Mouse (Mus musculus) heart, embryonic 12.5 days (tissue): ENCODE data around the gene Pltp. TPM values are rescaled to one million over a fixed set of nuclear protein-coding genes. Genes with fewer than 3 reads are reported as not detected.

Experiments
- ATAC-seq: fragments of 200-750 bp; cut with Nextera tagmentation; 2 replicates; pipeline ENCODE4 v1.8.0; 2017; ENCODE audit warnings: moderate TSS enrichment, moderate library complexity; ENCODE audit not compliant: insufficient number of reproducible peaks, low FRiP score
- H3K27ac ChIP-seq: fragments of 300-500 bp; sonication (generic); 2 replicates; pipeline ENCODE4 v1.5.1; 2016; ENCODE audit warnings: mild to moderate bottlenecking, moderate library complexity; ENCODE audit not compliant: poor library complexity, severe bottlenecking
- H3K27me3 ChIP-seq: fragments of 300-500 bp; sonication (generic); replicated peaks from 2 replicates; pipeline ENCODE4 v1.6.1; 2016; ENCODE audit warnings: mild to moderate bottlenecking, moderate library complexity
- H3K36me3 ChIP-seq: fragments of 300-500 bp; sonication (generic); 2 replicates; pipeline ENCODE4 v1.6.1; 2016; ENCODE audit warnings: mild to moderate bottlenecking, moderate library complexity
- H3K4me1 ChIP-seq: fragments of 300-500 bp; sonication (generic); replicated peaks from 2 replicates; pipeline ENCODE4 v1.6.1; 2016; ENCODE audit warnings: mild to moderate bottlenecking
- H3K4me2 ChIP-seq: fragments of 300-500 bp; sonication (generic); 2 replicates; pipeline ENCODE4 v1.6.1; 2016; ENCODE audit warnings: mild to moderate bottlenecking, moderate library complexity
- H3K4me3 ChIP-seq: fragments of 300-500 bp; sonication (generic); 2 replicates; pipeline ENCODE4 v1.5.1; 2016; ENCODE audit warnings: mild to moderate bottlenecking
- H3K9ac ChIP-seq: fragments of 300-500 bp; sonication (generic); 2 replicates; pipeline ENCODE4 v1.6.1; 2016; ENCODE audit warnings: mild to moderate bottlenecking, moderate library complexity
- H3K9me3 ChIP-seq: fragments of 300-500 bp; sonication (generic); replicated peaks from 2 replicates; pipeline ENCODE4 v1.6.1; 2016; ENCODE audit warnings: mild to moderate bottlenecking, moderate library complexity
- WGBS: fragments of 180-500 bp; shearing (Covaris S2); methylation state at CpG from one replicate; pipeline ENCODE4 v1.1.7; 2016; 5-methylcytosine and 5-hydroxymethylcytosine counted together
- polyA plus RNA-seq: library from polyadenylated mRNA; unstranded; fragments of >200 nt; fragmentation: Nextera tagmentation; extraction: Ambion mirVana; gene quantifications from 2 replicates; pipeline ENCODE4 v1.2.1, GENCODE M21; 2016

The Pltp gene
- polyA plus RNA-seq, 1 experiment from 2014 or later, result 9.9 TPM

DNA sequence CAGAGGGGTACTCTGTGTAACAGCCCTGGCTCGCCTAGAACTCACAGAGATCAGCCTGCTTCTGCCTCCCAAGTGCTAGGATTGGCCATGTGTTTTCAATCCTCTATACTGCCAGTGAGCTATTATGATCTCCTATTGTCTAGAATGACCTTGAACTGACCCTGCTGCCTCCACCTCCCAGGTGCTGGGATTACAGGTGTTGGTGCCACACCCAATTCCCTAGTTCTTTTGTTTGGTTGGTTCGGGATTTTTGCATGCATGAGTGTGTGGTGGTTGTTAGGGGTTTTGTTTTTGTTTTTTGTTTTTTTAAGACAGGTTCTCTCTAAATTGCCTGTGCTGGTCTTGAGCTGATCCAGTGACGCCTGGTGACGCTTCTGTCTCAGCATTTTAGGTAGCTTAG lies 33.5 kb downstream of the Pltp start:
- H3K27ac ChIP-seq, result no peak overlapping the region
- peaks cover 64% of the 10 kb centered on the region for H3K36me3 ChIP-seq
- H3K27me3 ChIP-seq, result no peaks in the 10 kb centered on the region
- H3K4me1 ChIP-seq, result peaks cover 6% of the 10 kb centered on the region
- H3K4me2 ChIP-seq, result peak overlapping the region; percentile 5; the same call in 1 of the 2 replicates
- H3K9me3 ChIP-seq, result no peaks in the 10 kb centered on the region
- no peak for ATAC-seq
- 90% methylated on average over 4 of the region's 4 CpGs for WGBS
- no peak overlapping the region for H3K9ac ChIP-seq
- no peak overlapping the region for H3K4me3 ChIP-seq

DNA sequence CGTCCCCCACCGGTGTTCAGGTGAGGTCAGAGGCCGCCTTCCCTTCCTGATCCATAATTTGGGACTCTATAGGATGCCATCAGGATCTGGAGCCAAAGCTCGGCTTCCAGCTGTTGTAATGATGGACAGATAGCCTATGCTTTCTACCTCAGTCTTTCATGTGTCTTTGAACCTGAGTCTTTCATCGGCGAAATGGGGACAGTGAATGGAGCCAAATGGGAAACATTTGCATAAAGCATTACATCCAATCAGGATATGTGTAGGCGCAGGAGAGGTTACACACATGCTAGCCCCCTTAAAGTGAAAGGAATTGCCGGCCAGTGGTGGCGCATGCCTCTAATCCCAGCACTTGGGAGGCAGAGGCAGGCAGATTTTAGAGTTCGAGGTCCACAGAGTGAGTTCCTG lies 34.3 kb downstream of the Pltp start:
- Histone ChIP-seq H3K4me2 (peak overlapping the region; percentile 73), H3K4me3 (peak overlapping the region; percentile 79), H3K36me3 (peaks cover 56% of the 10 kb centered on the region), H3K4me1 (peaks cover 6% of the 10 kb centered on the region), H3K9ac (peak overlapping the region; percentile 83), H3K27me3 (no peaks in the 10 kb centered on the region), H3K27ac (peak overlapping the region; percentile 67), H3K9me3 (no peaks in the 10 kb centered on the region)
- ATAC-seq, result peak; percentile 74
- WGBS, result 2% methylated on average over 10 of the region's 10 CpGs

DNA sequence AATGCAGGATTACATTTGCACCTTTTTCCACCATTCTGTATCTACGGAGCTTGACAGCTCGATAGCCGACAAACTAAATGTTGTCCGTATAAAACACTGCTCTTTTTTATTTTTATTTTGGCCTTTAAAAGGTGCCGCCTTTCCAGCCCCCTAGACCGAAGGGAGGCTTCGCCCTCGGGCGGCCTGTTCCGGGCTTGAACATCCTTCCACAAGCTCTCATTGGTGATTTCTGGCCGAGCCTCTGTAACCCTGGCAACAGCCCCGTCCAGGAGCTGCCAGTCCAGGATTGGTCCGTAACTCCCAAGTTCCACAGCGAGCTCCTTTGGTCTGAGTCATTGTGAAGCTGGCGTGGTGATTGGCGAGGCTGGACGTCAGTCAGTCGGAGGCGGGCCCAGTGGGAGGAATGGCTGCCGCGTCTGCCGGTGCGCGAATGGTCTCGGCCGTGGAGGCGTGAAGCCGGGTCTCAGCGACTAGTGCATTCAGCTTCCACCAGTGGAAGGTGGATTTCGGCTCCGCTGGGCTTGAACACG lies 34.8 kb downstream of the Pltp start, which contains the start of gene Zswim1:
Zswim1 (plus strand) TSS at position 51 of the 530 bp plus-strand sequence.
- no peaks in the 10 kb centered on the region for H3K9me3 ChIP-seq
- H3K36me3 ChIP-seq, result peaks cover 52% of the 10 kb centered on the region
- WGBS, result under 1% methylated on average over 32 of the region's 32 CpGs
- peak within 1 kb of the TSS; percentile 83 for H3K9ac ChIP-seq
- peak; percentile 99 for ATAC-seq
- no peaks in the 10 kb centered on the region for H3K27me3 ChIP-seq
- H3K4me1 ChIP-seq, result peaks cover 11% of the 10 kb centered on the region
- peak within 1 kb of the TSS; percentile 73 for H3K4me2 ChIP-seq
- peak within 1 kb of the TSS; percentile 67 for H3K27ac ChIP-seq
- H3K4me3 ChIP-seq, result peak within 1 kb of the TSS; percentile 79

DNA sequence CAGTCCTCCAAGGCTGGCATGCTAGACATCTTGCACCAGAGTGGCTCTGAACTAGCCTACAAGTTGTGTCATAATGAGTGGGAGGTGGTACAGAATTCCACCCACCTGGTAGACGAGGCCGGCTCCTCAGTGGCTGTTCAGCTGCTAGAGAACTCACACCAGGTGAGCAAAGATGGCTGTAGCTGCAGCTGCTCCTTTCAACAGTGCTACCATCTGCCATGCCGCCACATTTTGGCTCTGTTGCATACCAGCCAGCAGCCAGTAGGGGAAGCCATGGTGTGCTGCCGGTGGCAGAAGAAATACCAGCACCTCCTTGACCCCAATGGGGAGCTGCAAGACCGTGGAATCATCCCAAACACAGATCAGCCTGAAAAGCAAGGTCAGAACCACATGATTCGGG lies 36.5 kb downstream of the Pltp start:
- Histone ChIP-seq H3K4me1 (peaks cover 20% of the 10 kb centered on the region), H3K36me3 (peaks cover 35% of the 10 kb centered on the region), H3K4me3 (no peak overlapping the region), H3K9me3 (no peaks in the 10 kb centered on the region), H3K4me2 (no peak overlapping the region), H3K27ac (no peak overlapping the region), H3K9ac (no peak overlapping the region), H3K27me3 (no peaks in the 10 kb centered on the region)
- 84% methylated on average over 6 of the region's 6 CpGs for WGBS
- ATAC-seq, result no peak

DNA sequence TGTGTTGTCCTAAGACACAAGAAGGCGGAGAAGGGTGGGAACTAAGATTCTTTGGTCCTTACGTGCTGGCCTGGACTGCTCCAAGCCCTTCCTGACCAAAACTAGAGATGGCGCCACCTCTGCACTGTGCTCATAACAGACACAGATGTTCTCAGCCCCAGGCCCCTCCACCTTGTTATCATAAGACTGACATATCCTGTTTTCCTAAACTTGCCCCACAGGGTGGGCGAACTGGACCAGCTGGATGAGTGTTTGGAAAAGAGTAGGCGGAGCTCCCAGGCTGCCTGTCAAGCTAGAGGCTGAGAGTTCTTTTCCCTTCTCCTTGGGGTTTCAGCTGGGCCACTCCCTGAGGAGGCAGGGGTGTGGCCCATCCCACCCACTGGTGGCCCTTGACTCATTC lies 39.8 kb downstream of the Pltp start:
- Histone ChIP-seq H3K9ac (no peak overlapping the region), H3K4me3 (no peak overlapping the region), H3K4me2 (no peak overlapping the region), H3K36me3 (peaks cover 27% of the 10 kb centered on the region), H3K27me3 (no peaks in the 10 kb centered on the region), H3K27ac (peak overlapping the region; percentile 22; the same call in 1 of the 2 replicates), H3K4me1 (peaks cover 20% of the 10 kb centered on the region), H3K9me3 (no peaks in the 10 kb centered on the region)
- 0 out of 2 replicates have a peak, but pooled peaks have one; percentile 31 for ATAC-seq
- WGBS, result 60% methylated on average over 5 of the region's 5 CpGs

DNA sequence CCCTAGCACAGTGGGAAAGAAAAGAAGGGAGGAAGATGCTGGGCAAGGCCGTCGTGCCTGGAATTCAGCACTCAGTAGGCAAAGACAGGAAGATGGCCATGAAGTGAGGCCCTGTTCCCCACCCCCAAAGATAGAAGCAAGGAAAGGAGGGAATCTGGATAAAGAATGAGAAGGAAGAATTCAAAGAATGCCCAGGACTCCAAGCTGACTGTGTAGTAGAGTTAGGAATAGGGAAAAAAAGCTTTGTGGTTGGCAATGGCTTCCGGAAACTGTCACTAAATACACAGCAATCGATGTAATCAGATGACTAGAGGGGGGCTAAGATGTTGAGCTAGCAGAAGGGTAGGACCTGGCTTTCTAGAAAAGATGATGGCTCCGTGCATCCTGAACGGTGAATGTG lies 40.3 kb downstream of the Pltp start:
- peaks cover 29% of the 10 kb centered on the region for H3K36me3 ChIP-seq
- ATAC-seq, result no peak
- H3K9me3 ChIP-seq, result no peaks in the 10 kb centered on the region
- WGBS, result 51% methylated on average over 6 of the region's 6 CpGs
- H3K4me2 ChIP-seq, result no peak overlapping the region
- no peak overlapping the region for H3K4me3 ChIP-seq
- H3K27ac ChIP-seq, result peak overlapping the region; percentile 22
- no peak overlapping the region for H3K9ac ChIP-seq
- no peaks in the 10 kb centered on the region for H3K27me3 ChIP-seq
- H3K4me1 ChIP-seq, result peaks cover 20% of the 10 kb centered on the region

DNA sequence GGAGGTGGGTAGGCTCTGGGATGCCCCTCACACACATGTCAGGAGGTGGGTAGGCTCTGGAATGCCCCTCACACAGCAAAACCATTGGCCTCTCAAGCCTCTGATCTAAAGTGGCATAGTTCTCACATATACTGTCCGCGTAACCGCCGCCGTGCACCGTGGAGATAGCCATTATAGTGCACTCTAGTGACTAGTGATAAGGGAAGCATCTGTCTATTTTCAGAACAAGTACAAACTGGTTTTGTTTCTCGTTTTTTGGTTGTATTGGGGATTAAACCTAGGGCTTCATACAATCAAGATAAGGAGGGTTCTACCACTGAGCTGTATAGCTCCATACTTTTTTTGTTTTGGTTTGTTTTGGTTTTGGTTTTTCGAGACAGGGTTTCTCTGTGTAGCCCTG lies 41.7 kb downstream of the Pltp start:
- Histone ChIP-seq H3K4me2 (no peak overlapping the region), H3K4me1 (peaks cover 20% of the 10 kb centered on the region), H3K27me3 (no peaks in the 10 kb centered on the region), H3K27ac (no peak overlapping the region), H3K4me3 (no peak overlapping the region), H3K9me3 (no peaks in the 10 kb centered on the region), H3K9ac (no peak overlapping the region), H3K36me3 (peaks cover 18% of the 10 kb centered on the region)
- WGBS, result 75% methylated on average over 8 of the region's 8 CpGs
- ATAC-seq, result no peak

DNA sequence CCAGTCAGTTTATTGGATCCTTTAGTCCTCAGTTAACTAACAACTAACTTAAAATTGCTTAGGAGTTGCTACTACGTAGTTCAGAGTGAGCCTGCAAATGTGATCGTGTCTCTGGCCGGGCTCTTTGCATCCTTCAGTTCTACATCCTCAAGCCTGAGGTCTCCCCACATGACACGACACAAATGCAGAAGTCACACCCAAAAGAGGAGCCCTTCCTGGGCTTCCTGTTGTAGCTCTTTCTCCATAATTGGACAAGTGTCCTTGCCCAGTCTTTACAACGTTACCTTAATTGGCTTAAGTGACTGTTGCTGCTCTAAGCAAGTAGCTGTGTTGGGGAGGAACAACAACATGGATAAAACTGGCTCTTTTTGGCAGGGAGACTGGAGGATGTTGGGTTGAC lies 42.2 kb downstream of the Pltp start:
- WGBS, result 77% methylated on average over 5 of the region's 5 CpGs
- Histone ChIP-seq H3K36me3 (peaks cover 14% of the 10 kb centered on the region), H3K4me1 (peaks cover 20% of the 10 kb centered on the region), H3K27me3 (no peaks in the 10 kb centered on the region), H3K4me3 (no peak overlapping the region), H3K4me2 (no peak overlapping the region), H3K27ac (no peak overlapping the region), H3K9me3 (no peaks in the 10 kb centered on the region), H3K9ac (no peak overlapping the region)
- no peak for ATAC-seq

DNA sequence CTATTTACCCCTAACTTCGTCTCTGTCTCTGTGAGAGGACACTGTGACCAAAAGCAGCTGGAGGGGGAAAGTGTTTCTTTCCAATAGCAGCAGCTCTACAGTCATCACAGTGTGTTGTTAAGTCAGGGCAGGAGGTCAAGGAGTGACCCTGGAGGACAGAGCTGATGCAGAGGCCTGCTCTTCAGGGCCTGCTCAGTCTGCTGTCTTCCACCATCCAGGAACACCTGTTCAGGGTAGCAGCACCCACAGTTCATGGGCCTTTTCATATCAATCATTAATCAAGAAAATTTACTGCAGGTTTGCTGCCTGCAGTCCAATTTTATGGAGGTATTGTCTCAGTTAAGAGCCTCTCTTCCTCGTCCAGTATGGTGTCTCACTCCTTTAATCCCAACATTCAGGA lies 44.0 kb downstream of the Pltp start:
- H3K9ac ChIP-seq, result no peak overlapping the region
- H3K4me3 ChIP-seq, result no peak overlapping the region
- WGBS, result 60% methylated on average over 2 of the region's 2 CpGs

DNA sequence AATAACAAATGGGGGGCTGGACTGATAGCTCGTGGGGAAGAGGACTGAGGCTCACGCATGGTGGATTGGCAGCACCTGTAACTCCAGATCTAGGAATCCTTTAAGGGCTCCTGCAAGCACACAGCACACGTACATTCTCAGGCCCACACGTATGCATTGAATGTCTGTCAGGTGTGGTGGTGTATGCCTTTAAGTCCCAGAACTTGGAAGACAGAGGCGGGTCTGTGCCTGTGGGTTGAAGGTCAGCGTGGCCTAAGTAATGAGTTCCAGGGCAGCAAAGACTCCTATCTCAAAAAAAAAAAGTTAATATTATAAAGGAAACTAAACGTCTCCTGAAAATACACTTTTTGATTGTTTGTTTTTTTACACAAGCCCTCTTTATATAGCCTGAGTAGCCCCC lies 50.9 kb downstream of the Pltp start:
- 0 out of 2 replicates have a peak overlapping the region, but pooled peaks have one; percentile 1 for H3K4me2 ChIP-seq
- no peak overlapping the region for H3K4me3 ChIP-seq
- ATAC-seq, result no peak
- H3K9me3 ChIP-seq, result no peaks in the 10 kb centered on the region
- H3K27ac ChIP-seq, result no peak overlapping the region
- peaks cover 23% of the 10 kb centered on the region for H3K36me3 ChIP-seq
- H3K9ac ChIP-seq, result no peak overlapping the region
- H3K27me3 ChIP-seq, result no peaks in the 10 kb centered on the region
- peaks cover 21% of the 10 kb centered on the region for H3K4me1 ChIP-seq
- 72% methylated on average over 7 of the region's 7 CpGs for WGBS

More for the DNA sequence above, 44.0 kb downstream of the Pltp start:
- no peak for ATAC-seq
- Histone ChIP-seq H3K27ac (no peak overlapping the region), H3K4me2 (no peak overlapping the region), H3K4me1 (peaks cover 20% of the 10 kb centered on the region), H3K9me3 (no peaks in the 10 kb centered on the region), H3K27me3 (no peaks in the 10 kb centered on the region), H3K36me3 (peaks cover 18% of the 10 kb centered on the region)

DNA sequence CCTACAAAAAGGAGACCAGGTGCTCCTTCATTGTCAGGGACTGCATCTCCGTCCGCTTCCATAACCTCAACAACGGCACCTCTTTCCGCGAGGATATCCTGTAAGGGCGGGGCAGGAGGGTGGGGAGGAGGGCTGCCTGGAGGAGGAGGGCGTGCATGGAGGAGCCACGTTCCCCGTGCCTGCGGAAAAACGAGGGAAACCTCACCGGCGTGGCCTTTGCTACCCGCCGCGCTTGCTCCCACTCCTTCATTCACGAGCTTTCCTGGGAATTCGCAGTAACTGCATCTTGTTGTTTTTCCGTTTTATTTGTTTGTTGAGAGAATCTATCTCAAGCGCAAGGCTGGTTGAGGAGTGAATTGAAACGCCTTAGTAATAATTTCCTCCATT lies 52.2 kb downstream of the Pltp start:
- Histone ChIP-seq H3K4me3 (peak overlapping the region; percentile 85), H3K27ac (peak overlapping the region; percentile 82), H3K36me3 (peaks cover 35% of the 10 kb centered on the region), H3K9me3 (no peaks in the 10 kb centered on the region), H3K9ac (peak overlapping the region; percentile 82), H3K4me1 (peaks cover 21% of the 10 kb centered on the region), H3K27me3 (no peaks in the 10 kb centered on the region), H3K4me2 (peak overlapping the region; percentile 89)
- peak; percentile 78 for ATAC-seq
- WGBS, result 1% methylated on average over 21 of the region's 21 CpGs
